Mouse (Mus musculus) limb, embryonic 14.5 days (tissue): ENCODE measurements around the gene Naa38. TPM values are rescaled to one million over a fixed set of nuclear protein-coding genes. Genes with fewer than 3 reads are reported as not detected.

Experiments used
- ATAC-seq: fragments of 200-750 bp; cut with Nextera tagmentation; 2 replicates; pipeline ENCODE4 v1.8.0; 2017; ENCODE audit warnings: low read depth, moderate number of reproducible peaks, moderate TSS enrichment; ENCODE audit not compliant: low FRiP score
- DNase-seq: peaks from one replicate; pipeline ENCODE4 v3.0.0-alpha.2; 2015; ENCODE audit warnings: low spot score
- H3K27ac ChIP-seq: fragments of 300-500 bp; sonication (generic); replicated peaks from 2 replicates; pipeline ENCODE4 v1.5.1; 2014; ENCODE audit warnings: low read depth, mild to moderate bottlenecking, low read length, moderate library complexity, mixed read lengths
- H3K27me3 ChIP-seq: fragments of 300-500 bp; sonication (generic); 2 replicates; pipeline ENCODE4 v1.6.1; 2014; ENCODE audit warnings: low read length, mixed read lengths; ENCODE audit not compliant: control insufficient read depth, insufficient read depth
- H3K36me3 ChIP-seq: fragments of 300-500 bp; sonication (generic); 2 replicates; pipeline ENCODE4 v1.6.1; 2014; ENCODE audit warnings: mild to moderate bottlenecking, low read length, moderate library complexity, mixed read lengths; ENCODE audit not compliant: control insufficient read depth, insufficient read depth
- H3K4me1 ChIP-seq: fragments of 300-500 bp; sonication (generic); 2 replicates; pipeline ENCODE4 v1.6.1; 2014; ENCODE audit warnings: antibody characterized with exemption, low read length, mixed read lengths; ENCODE audit not compliant: control insufficient read depth, insufficient read depth
- H3K4me2 ChIP-seq: fragments of 300-500 bp; sonication (generic); replicated peaks from 2 replicates; pipeline ENCODE4 v1.6.1; 2014; ENCODE audit warnings: low read depth, mild to moderate bottlenecking, low read length, moderate library complexity; ENCODE audit not compliant: severe bottlenecking
- H3K4me3 ChIP-seq: fragments of 300-500 bp; sonication (generic); replicated peaks from 2 replicates; pipeline ENCODE4 v1.5.1; 2014; ENCODE audit warnings: low read length
- H3K9ac ChIP-seq: fragments of 300-500 bp; sonication (generic); 2 replicates; pipeline ENCODE4 v1.6.1; 2014; ENCODE audit warnings: mild to moderate bottlenecking, low read depth, low read length, moderate library complexity; ENCODE audit not compliant: severe bottlenecking
- H3K9me3 ChIP-seq: fragments of 300-500 bp; sonication (generic); 2 replicates; pipeline ENCODE4 v1.6.1; 2016; ENCODE audit warnings: low read length; ENCODE audit not compliant: control insufficient read depth
- POLR2A ChIP-seq: fragments of 200-500 bp; IDR thresholded peaks from 2 replicates; pipeline ENCODE4 v1.8.0; 2012; ENCODE audit warnings: inconsistent platforms, mild to moderate bottlenecking, moderate library complexity, borderline replicate concordance; ENCODE audit not compliant: insufficient read depth, insufficient read length; ENCODE audit errors: extremely low read depth
- WGBS: fragments of 180-500 bp; shearing (Covaris S2); extraction: QIAGEN DNeasy Blood & Tissue Kit; methylation state at CpG from one replicate; pipeline ENCODE4 v1.1.7; 2014; 5-methylcytosine and 5-hydroxymethylcytosine counted together
- polyA plus RNA-seq, 2 experiments: library from polyadenylated mRNA; depleted of rRNA in 1 of 2; stranded (reverse) in 1 of 2; unstranded in 1 of 2; fragments of >200 nt; fragmentation: Nextera tagmentation in 1 of 2; extraction: Ambion mirVana in 1 of 2; gene quantifications; 2 replicates each; pipeline versions ENCODE4 v1.2.1 to v1.2.3; 2012 to 2014

The Naa38 gene
- polyA plus RNA-seq, 2 experiments: 131 to 171 TPM

GRCm38 (mm10) chr11:69413221-69414181 lies 18.2 kb downstream of the Naa38 start, which contains the start of gene Kdm6b:
TSS of gene Kdm6b (minus strand) at chr11:69413675.
- H3K27me3 ChIP-seq: no peaks in the 10 kb centered on the region
- peaks cover 19% of the 10 kb centered on the region for H3K36me3 ChIP-seq
- peak within 1 kb of the TSS; percentile 81 for H3K4me2 ChIP-seq
- peak within 1 kb of the TSS; percentile 94; the same call in 1 of the 2 replicates for H3K9ac ChIP-seq
- no peak for TF ChIP-seq POLR2A
- no peaks in the 10 kb centered on the region for H3K9me3 ChIP-seq
- H3K27ac ChIP-seq: 0 out of 2 replicates have a peak within 1 kb of the TSS, but pooled peaks have one; percentile 98
- DNase-seq (peak; percentile 63), ATAC-seq (no peak)
- peak within 1 kb of the TSS; percentile 76 for H3K4me3 ChIP-seq
- WGBS: 29% methylated on average over 12 of the region's 12 CpGs
- H3K4me1 ChIP-seq: peaks cover 43% of the 10 kb centered on the region

GRCm38 (mm10) chr11:69414421-69415326 lies 19.4 kb downstream of the Naa38 start:
- peaks cover 18% of the 10 kb centered on the region for H3K36me3 ChIP-seq
- TF ChIP-seq POLR2A: no peak
- H3K4me1 ChIP-seq: peaks cover 49% of the 10 kb centered on the region
- DNase-seq: no peak
- peak overlapping the region; percentile 81 for H3K4me2 ChIP-seq
- ATAC-seq: no peak
- peak overlapping the region; percentile 98 for H3K27ac ChIP-seq
- 10% methylated on average over 4 of the region's 4 CpGs for WGBS
- no peaks in the 10 kb centered on the region for H3K9me3 ChIP-seq
- H3K27me3 ChIP-seq: no peaks in the 10 kb centered on the region
- H3K9ac ChIP-seq: peak overlapping the region; percentile 94
- peak overlapping the region; percentile 76 for H3K4me3 ChIP-seq

DNA sequence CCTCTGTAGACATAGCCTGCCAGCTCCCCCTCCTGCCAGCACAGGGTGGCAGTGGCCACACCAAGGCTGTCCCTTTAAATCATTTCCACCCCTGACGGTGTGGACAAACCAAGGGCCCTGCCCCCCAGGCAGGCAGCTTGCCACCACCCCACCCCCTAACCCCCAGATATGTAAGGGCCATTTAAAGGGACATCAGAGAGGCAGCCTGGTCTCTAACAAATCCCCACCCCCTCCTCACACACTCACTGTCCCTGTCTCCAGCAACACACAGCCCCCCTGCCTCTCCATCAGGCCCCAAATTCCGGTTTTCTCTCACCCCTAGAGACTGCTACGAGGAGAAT lies 20.0 kb downstream of the Naa38 start:
- H3K4me2 ChIP-seq: peak overlapping the region; percentile 81
- no peaks in the 10 kb centered on the region for H3K9me3 ChIP-seq
- peak overlapping the region; percentile 94 for H3K9ac ChIP-seq
- peak overlapping the region; percentile 98 for H3K27ac ChIP-seq
- TF ChIP-seq POLR2A: no peak
- ATAC-seq (no peak), DNase-seq (peak; percentile 65)
- peaks cover 18% of the 10 kb centered on the region for H3K36me3 ChIP-seq
- no peaks in the 10 kb centered on the region for H3K27me3 ChIP-seq
- H3K4me1 ChIP-seq: peaks cover 53% of the 10 kb centered on the region
- 2% methylated on average over 3 of the region's 3 CpGs for WGBS
- peak overlapping the region; percentile 76 for H3K4me3 ChIP-seq

- peak overlapping the region; percentile 94 for H3K9ac ChIP-seq
- 0% methylated on average over 13 of the region's 25 CpGs for WGBS
- peak; percentile 11; the same call in 1 of the 2 replicates for ATAC-seq
- DNase-seq: peak; percentile 85
- peak overlapping the region; percentile 98 for H3K27ac ChIP-seq
- H3K9me3 ChIP-seq: no peaks in the 10 kb centered on the region
- peak overlapping the region; percentile 76 for H3K4me3 ChIP-seq
- H3K4me1 ChIP-seq: peaks cover 57% of the 10 kb centered on the region
- H3K36me3 ChIP-seq: peaks cover 18% of the 10 kb centered on the region
- TF ChIP-seq POLR2A: 0 out of 2 replicates have a peak, but pooled peaks have one; percentile 19
- H3K4me2 ChIP-seq: peak overlapping the region; percentile 81
- peaks cover 4% of the 10 kb centered on the region; the same call in 1 of the 2 replicates for H3K27me3 ChIP-seq
Measured at GRCm38 (mm10) chr11:69415668-69416451, 20.6 kb downstream of the Naa38 start.
